Mouse (Mus musculus) embryonic facial prominence, embryonic 12.5 days (tissue): Measurements from ENCODE around the gene Cbarp. TPM values are rescaled to one million over a fixed set of nuclear protein-coding genes. Genes with fewer than 3 reads are reported as not detected.

Experiments
- ATAC-seq: fragments of 200-750 bp; cut with Nextera tagmentation; 2 replicates; pipeline ENCODE4 v1.8.0; 2017; ENCODE audit not compliant: insufficient number of reproducible peaks, insufficient read depth, low FRiP score, low TSS enrichment
- H3K27ac ChIP-seq: fragments of 300-500 bp; sonication (generic); 2 replicates; pipeline ENCODE4 v1.5.1; 2016; ENCODE audit warnings: mild to moderate bottlenecking
- H3K27me3 ChIP-seq: fragments of 300-500 bp; sonication (generic); 2 replicates; pipeline ENCODE4 v1.6.1; 2016; ENCODE audit warnings: mild to moderate bottlenecking, moderate library complexity
- H3K36me3 ChIP-seq: fragments of 300-500 bp; sonication (generic); 2 replicates; pipeline ENCODE4 v1.6.1; 2016; ENCODE audit warnings: mild to moderate bottlenecking
- H3K4me1 ChIP-seq: fragments of 300-500 bp; sonication (generic); 2 replicates; pipeline ENCODE4 v1.6.1; 2016
- H3K4me2 ChIP-seq: fragments of 300-500 bp; sonication (generic); replicated peaks from 2 replicates; pipeline ENCODE4 v1.6.1; 2016; ENCODE audit warnings: mild to moderate bottlenecking, moderate library complexity
- H3K4me3 ChIP-seq: fragments of 300-500 bp; sonication (generic); 2 replicates; pipeline ENCODE4 v1.5.1; 2016; ENCODE audit warnings: mild to moderate bottlenecking
- H3K9ac ChIP-seq: fragments of 300-500 bp; sonication (generic); 2 replicates; pipeline ENCODE4 v1.6.1; 2016; ENCODE audit warnings: mild to moderate bottlenecking, moderate library complexity
- H3K9me3 ChIP-seq: fragments of 300-500 bp; sonication (generic); 2 replicates; pipeline ENCODE4 v1.6.1; 2016; ENCODE audit warnings: mild to moderate bottlenecking, moderate library complexity
- WGBS: fragments of 180-500 bp; shearing (Covaris S2); methylation state at CpG from one replicate; pipeline ENCODE4 v1.1.7; 2016; 5-methylcytosine and 5-hydroxymethylcytosine counted together
- polyA plus RNA-seq: library from polyadenylated mRNA; unstranded; fragments of >200 nt; fragmentation: Nextera tagmentation; extraction: Ambion mirVana; gene quantifications from 2 replicates; pipeline ENCODE4 v1.2.1, GENCODE M21; 2016

Cbarp gene
- polyA plus RNA-seq, 1 experiment from 2014 or later = 8.5 TPM

DNA sequence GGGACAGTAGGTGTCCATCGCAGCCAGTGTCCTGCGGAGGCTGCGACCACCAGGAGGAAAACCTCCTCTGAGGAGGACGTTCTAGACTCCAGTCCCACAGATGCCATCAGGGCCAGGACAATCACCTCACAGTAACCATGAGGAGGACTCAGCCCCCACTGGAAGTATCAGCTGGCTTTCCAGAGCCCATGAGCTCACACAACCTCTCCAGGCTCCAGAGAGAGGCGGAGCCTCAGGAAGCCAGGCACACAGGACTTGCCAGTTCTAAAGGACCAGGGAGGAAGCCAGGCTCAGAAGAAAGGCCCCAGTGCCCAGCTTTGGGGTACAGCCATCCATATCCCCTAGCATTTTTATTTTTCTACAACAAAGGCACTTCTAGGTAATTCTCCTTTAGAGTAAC is 45.1 kb downstream of the Cbarp start:
- no peaks in the 10 kb centered on the region for H3K27me3 ChIP-seq
- no peak overlapping the region for H3K4me3 ChIP-seq
- no peak overlapping the region for H3K4me2 ChIP-seq
- no peaks in the 10 kb centered on the region for H3K36me3 ChIP-seq
- no peak overlapping the region for H3K9ac ChIP-seq
- WGBS = 75% methylated on average over 5 of the region's 5 CpGs
- H3K9me3 ChIP-seq = no peaks in the 10 kb centered on the region
- H3K27ac ChIP-seq = peak overlapping the region; percentile 31; the same call in 1 of the 2 replicates
- ATAC-seq = no peak
- peaks cover 15% of the 10 kb centered on the region for H3K4me1 ChIP-seq

DNA sequence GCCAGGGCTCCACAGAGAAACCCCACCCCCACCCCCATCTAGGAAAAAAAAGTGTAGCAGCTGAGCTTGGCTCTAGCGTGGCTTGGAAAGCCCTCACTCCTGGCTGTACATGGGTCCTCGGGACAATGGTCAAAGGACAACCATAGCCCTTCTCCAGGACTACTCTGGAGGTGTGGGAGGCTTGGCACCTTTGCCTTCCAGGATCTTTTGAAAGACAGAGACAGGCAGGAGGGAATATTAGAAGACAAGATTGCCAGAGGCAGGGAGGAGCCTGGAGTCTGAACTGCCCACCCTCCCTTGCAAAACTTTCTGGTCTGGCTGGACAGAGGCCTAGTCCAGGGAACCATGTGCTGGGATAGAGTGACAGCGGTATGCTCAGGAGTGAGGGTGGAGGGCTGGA is 46.0 kb downstream of the Cbarp start:
- Histone ChIP-seq H3K4me3 (no peak overlapping the region), H3K9ac (no peak overlapping the region), H3K4me2 (no peak overlapping the region), H3K9me3 (no peaks in the 10 kb centered on the region), H3K36me3 (no peaks in the 10 kb centered on the region), H3K27me3 (no peaks in the 10 kb centered on the region), H3K27ac (no peak overlapping the region), H3K4me1 (peaks cover 12% of the 10 kb centered on the region)
- WGBS = 78% methylated on average over 3 of the region's 3 CpGs
- ATAC-seq = no peak

DNA sequence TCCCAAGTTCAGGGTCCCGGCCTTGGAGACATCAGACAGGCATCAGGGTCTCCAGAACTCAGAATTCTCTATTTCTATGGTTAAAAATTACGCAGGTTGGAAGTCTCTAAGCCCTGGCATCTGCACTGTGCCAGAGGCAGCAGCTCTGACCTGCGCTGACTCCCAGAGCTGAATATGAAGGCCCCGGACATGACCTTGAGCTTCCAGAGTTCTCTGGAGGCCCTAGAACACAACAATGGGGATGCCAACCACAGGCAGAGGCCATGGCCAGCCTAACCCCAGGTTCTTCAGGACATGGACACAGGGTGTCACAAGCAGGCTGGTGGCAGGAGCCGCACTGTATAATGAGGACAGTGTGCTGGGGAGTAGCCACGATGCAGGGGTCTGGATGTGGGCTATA is 46.5 kb downstream of the Cbarp start:
- Histone ChIP-seq H3K9ac (no peak overlapping the region), H3K27me3 (no peaks in the 10 kb centered on the region), H3K9me3 (no peaks in the 10 kb centered on the region), H3K4me3 (no peak overlapping the region), H3K27ac (no peak overlapping the region), H3K4me1 (peaks cover 12% of the 10 kb centered on the region), H3K4me2 (no peak overlapping the region), H3K36me3 (no peaks in the 10 kb centered on the region)
- WGBS = 93% methylated on average over 6 of the region's 6 CpGs
- ATAC-seq = no peak

DNA sequence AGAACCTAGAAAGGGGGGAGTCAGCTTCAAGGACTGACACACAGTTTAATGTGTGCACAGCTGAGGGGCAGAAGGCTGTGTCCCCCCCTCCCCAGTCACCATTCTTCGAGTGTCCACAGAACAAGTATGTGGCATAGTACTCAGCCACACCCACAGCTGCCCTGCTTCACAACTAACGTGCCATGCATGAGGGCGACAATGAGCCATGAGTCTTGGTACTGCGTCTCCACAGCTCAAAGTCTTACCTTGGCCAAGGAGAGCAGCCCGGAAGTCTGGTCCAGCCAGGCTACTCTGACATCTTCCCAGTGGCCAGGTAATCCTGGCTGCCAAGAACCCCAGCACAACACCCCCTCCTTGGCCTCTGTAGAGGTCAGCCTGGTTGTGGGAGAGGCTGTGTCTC is 47.9 kb downstream of the Cbarp start:
- Histone ChIP-seq H3K4me2 (no peak overlapping the region), H3K4me1 (peaks cover 9% of the 10 kb centered on the region), H3K27me3 (no peaks in the 10 kb centered on the region), H3K27ac (no peak overlapping the region), H3K36me3 (no peaks in the 10 kb centered on the region), H3K4me3 (no peak overlapping the region), H3K9ac (no peak overlapping the region), H3K9me3 (no peaks in the 10 kb centered on the region)
- WGBS = 90% methylated on average over 5 of the region's 5 CpGs
- ATAC-seq = no peak

GRCm38 (mm10) chr10:80091527-80091926 is 49.1 kb downstream of the Cbarp start:
- no peak overlapping the region for H3K4me2 ChIP-seq
- no peak overlapping the region for H3K27ac ChIP-seq
- no peak overlapping the region for H3K4me3 ChIP-seq
- no peak overlapping the region for H3K9ac ChIP-seq
- no peaks in the 10 kb centered on the region for H3K4me1 ChIP-seq
- no peaks in the 10 kb centered on the region for H3K27me3 ChIP-seq
- H3K9me3 ChIP-seq = no peaks in the 10 kb centered on the region
- no peak for ATAC-seq
- WGBS = 91% methylated on average over 6 of the region's 6 CpGs
- no peaks in the 10 kb centered on the region for H3K36me3 ChIP-seq

DNA sequence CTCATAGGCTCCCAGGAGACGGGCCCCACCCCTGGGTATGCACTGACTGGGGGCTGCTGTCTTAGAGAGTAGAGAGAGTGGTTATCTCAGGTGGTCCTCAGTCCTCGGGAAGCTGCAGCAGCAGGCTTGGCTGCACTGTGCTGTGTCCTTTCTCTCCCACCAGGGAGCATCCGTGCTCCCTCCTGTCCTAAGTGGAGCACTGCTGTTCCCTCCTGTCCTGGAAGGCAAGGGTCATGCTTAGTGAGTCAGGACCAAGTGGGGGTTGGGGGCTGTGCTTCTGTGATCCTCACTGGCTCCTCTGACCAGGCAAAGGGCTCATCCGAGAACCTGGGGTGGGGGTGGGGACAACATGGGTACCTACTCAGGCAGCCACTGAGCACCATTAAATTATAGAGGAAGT is 51.5 kb downstream of the Cbarp start:
- ATAC-seq = no peak
- 55% methylated on average over 4 of the region's 4 CpGs for WGBS

DNA sequence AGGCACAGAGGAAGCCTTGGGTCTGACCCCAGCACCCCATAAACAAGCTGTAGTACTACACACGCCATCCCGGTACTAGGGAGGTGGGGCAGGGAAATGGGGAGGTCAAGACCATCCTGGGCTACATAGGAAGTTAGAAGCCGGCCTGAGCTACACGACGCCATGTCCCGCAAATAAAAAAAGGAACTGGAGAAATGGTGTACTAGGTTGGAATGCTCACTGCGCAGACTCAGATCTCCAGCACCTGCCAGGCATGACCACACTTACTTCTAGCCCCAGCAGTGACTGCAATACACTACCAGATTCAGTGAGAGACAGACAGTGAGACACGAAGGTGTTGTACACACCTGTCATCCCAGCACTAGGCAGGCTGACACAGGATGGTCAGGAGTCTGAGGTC is 53.2 kb downstream of the Cbarp start:
- Histone ChIP-seq H3K4me3 (no peak overlapping the region), H3K4me2 (no peak overlapping the region), H3K36me3 (peaks cover 24% of the 10 kb centered on the region), H3K27ac (no peak overlapping the region), H3K4me1 (no peaks in the 10 kb centered on the region), H3K9me3 (no peaks in the 10 kb centered on the region), H3K27me3 (no peaks in the 10 kb centered on the region), H3K9ac (no peak overlapping the region)
- 83% methylated on average over 8 of the region's 8 CpGs for WGBS
- ATAC-seq = no peak

More for the DNA sequence above, 51.5 kb downstream of the Cbarp start:
- no peaks in the 10 kb centered on the region for H3K4me1 ChIP-seq
- H3K27ac ChIP-seq = no peak overlapping the region
- H3K4me2 ChIP-seq = no peak overlapping the region
- H3K36me3 ChIP-seq = peaks cover 9% of the 10 kb centered on the region; the same call in 1 of the 2 replicates
- H3K9ac ChIP-seq = no peak overlapping the region
- no peak overlapping the region for H3K4me3 ChIP-seq
- H3K27me3 ChIP-seq = no peaks in the 10 kb centered on the region
- H3K9me3 ChIP-seq = no peaks in the 10 kb centered on the region

GRCm38 (mm10) chr10:80086847-80087246 is 53.8 kb downstream of the Cbarp start:
- Histone ChIP-seq H3K36me3 (peaks cover 30% of the 10 kb centered on the region), H3K4me1 (no peaks in the 10 kb centered on the region), H3K27me3 (no peaks in the 10 kb centered on the region), H3K4me2 (no peak overlapping the region), H3K9me3 (no peaks in the 10 kb centered on the region), H3K4me3 (no peak overlapping the region), H3K9ac (no peak overlapping the region), H3K27ac (no peak overlapping the region)
- WGBS = 80% methylated on average over 3 of the region's 3 CpGs
- ATAC-seq = no peak

DNA sequence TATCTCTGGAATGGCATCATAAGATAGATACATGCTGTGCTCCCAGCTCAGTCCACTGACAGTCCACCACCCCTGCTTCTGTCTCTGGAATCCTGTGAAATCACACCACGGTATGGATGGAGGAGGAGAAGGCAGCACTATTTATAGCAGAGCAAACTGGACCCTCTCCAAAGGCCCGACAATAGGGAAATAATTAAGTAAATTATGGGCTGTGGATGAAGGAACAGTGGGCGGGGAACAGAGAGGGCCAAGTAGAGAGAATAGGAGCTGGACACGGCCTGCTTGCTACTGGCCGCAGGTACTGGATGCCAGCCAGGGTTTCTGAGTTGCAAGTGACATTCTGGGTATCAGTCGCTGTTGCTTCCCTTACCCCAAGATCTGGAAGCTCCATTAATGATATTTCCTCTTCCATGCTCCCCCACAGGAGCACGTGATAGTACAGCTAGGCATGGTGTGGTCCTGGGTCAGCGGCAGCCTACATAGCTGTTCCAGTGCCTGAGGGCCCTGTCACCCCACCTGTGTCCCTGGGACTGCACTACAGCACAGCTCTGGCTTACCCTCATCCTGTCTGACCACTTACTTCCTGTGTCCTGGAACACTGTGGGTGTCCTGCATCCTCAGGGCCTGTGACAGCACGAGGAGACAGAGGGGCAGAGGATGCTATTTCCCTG is 55.7 kb downstream of the Cbarp start:
- no peak overlapping the region for H3K4me3 ChIP-seq
- H3K9me3 ChIP-seq = no peaks in the 10 kb centered on the region
- H3K27me3 ChIP-seq = no peaks in the 10 kb centered on the region
- H3K36me3 ChIP-seq = peaks cover 48% of the 10 kb centered on the region
- no peak for ATAC-seq
- H3K4me2 ChIP-seq = no peak overlapping the region
- H3K27ac ChIP-seq = no peak overlapping the region
- WGBS = 68% methylated on average over 9 of the region's 9 CpGs
- H3K9ac ChIP-seq = no peak overlapping the region
- H3K4me1 ChIP-seq = no peaks in the 10 kb centered on the region

DNA sequence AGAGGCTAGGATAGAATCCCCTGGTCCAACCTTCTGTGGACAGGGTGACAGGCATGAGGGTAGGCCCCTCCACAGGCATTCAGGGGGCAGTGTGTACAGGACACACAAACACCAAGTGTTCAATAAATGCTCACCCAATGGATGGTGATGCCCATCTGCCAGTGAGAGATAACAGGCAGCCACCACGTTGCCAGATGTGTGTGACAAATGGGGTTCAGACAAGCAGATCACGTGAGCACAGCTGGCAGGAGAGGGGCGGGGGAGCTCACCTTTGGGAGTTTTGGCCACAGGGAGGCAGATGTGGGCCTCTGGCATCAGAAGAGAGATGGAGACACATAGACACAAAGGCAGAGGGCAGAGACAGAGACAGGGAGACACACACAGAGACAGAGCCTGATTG is 59.6 kb downstream of the Cbarp start:
- WGBS = 76% methylated on average over 3 of the region's 3 CpGs
- Histone ChIP-seq H3K27me3 (no peaks in the 10 kb centered on the region), H3K9me3 (no peaks in the 10 kb centered on the region), H3K27ac (no peak overlapping the region), H3K4me2 (no peak overlapping the region), H3K4me3 (no peak overlapping the region), H3K36me3 (peaks cover 58% of the 10 kb centered on the region), H3K4me1 (no peaks in the 10 kb centered on the region), H3K9ac (no peak overlapping the region)
- ATAC-seq = no peak
